Mouse (Mus musculus): ENCODE data around the gene Cdk7.

The Cdk7 gene

GRCm38 (mm10) chr13:100725194-100725593 is 5.5 kb downstream of the Cdk7 start:
- no peak for DNase-seq (ENCODE audit: low spot score)

DNA sequence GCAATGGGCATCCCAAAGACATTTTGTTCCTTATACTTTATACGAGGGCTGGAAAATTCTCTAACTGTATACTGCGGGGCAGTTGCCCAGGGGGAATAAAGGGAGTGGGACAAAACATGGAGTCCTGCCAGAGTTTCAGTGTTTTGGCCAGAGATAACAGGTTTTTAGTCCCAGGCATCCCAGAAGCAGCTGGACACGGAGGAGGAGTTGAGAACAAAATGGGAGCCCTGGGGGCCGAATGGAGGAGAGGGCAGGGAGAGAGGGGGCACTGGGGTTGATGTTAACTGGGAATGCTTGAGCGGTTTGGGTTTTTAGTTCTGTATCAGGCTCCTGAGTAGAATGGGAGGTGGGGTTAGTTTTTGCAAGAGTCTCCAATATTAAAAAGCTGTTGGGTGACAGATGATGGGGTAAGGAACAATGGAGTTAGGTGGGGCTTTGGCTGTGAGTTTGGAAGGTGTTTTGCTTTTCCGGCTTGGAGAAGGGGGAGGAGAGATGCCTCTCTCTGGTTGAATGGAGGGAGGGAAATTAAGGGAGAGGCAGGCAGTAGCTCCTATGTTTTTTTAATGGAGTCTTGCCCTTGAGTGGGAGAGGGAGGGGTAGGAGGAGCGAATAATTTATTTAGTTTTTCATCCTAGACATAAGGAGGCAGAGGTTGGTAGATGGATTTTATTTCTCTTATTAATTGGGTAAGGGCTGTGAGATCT is 6.5 kb downstream of the Cdk7 start:
- no peak for DNase-seq (ENCODE audit: low spot score)

- DNase-seq (ENCODE audit: low spot score), result no peak
Measured at GRCm38 (mm10) chr13:100721656-100722055, 9.1 kb downstream of the Cdk7 start.

GRCm38 (mm10) chr13:100715467-100715866 is 15.3 kb downstream of the Cdk7 start:
- no peak for DNase-seq (ENCODE audit: low spot score)

DNA sequence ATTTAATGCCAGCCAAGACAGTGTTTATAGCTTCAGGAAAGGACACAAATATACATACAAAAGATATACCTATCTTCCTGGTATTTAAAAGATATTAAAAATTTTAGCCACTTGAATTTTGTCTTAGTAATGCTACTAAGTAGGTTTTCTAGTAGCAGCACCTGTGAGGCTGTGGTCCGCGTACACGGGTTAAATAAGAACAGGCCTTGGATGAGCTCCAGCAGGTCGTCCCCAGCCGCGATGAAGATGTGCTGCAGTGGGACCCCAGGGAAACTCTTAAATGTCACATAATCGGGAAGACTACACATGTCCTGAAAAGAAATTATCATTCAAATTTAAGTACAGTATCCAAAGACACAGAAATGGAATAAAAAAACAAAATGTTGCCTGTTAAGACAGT is 24.5 kb downstream of the Cdk7 start:
- no peak for DNase-seq (ENCODE audit: low spot score)

- no peak for DNase-seq (ENCODE audit: low spot score)
Measured at GRCm38 (mm10) chr13:100703468-100703867, 27.3 kb downstream of the Cdk7 start.

DNA sequence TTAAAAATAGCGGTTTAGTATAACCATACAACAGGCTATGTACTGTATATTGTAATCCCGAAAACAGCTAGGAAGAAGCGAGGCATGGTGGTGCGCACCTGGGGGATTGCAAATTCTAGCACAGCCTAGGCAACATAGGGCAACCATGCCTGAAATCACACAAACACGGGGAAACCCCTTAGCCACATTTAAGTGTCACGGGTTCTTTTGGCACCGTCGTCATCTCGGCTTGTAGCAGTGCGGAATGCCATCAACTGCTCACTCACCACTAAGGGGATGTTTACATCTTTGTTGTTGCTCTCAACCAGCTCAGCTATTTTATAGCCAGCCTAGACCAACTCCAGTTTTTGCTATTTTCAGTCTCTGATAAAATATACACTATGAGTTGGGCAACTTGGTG is 31.9 kb downstream of the Cdk7 start:
- no peak for DNase-seq (ENCODE audit: low spot score)

- no peak for DNase-seq (ENCODE audit: low spot score)
Measured at GRCm38 (mm10) chr13:100697541-100697940, 33.2 kb downstream of the Cdk7 start.

GRCm38 (mm10) chr13:100687513-100687912 is 43.2 kb downstream of the Cdk7 start:
- no peak for DNase-seq (ENCODE audit: low spot score)

DNA sequence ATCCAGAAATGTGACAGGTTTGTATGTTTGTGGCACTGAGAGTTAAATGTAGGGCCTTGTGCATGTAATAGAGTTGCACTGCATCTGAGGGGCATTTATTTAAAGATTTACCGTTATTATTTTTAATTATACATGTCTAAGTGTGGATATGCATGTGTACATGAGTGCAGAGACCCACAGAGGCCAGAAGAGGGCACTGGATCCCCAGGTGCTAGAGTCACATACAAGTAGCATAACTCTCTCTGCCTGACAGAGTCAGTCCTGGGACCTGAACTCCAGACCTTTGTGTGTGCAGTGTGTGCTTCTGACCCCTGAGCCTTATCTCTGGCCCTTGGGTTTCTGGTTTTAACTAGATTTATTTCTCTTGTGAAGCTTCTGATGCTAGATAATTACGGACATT is 46.4 kb downstream of the Cdk7 start:
- no peak for DNase-seq (ENCODE audit: low spot score)

DNA sequence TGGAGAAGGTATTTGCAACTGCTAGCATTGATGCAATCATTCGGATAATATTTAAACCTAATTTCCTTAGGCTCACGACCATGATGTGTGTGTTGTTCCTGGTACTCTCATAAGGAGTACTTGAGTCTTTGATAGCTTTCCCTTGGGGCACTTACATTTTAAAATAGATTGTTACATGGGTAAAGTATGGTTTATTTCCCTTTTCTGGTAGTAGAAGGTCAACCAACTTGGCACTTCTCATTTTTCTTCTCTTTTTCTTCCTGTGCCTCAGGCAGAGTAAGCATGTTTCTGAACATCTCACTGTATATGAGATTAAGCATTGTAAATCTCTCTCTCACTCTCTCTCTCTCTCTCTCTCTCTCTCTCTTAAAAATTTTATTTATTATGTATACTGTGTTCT is 47.9 kb downstream of the Cdk7 start:
- no peak for DNase-seq (ENCODE audit: low spot score)

- DNase-seq (ENCODE audit: low spot score), result no peak
Measured at GRCm38 (mm10) chr13:100681615-100682014, 49.1 kb downstream of the Cdk7 start.

DNA sequence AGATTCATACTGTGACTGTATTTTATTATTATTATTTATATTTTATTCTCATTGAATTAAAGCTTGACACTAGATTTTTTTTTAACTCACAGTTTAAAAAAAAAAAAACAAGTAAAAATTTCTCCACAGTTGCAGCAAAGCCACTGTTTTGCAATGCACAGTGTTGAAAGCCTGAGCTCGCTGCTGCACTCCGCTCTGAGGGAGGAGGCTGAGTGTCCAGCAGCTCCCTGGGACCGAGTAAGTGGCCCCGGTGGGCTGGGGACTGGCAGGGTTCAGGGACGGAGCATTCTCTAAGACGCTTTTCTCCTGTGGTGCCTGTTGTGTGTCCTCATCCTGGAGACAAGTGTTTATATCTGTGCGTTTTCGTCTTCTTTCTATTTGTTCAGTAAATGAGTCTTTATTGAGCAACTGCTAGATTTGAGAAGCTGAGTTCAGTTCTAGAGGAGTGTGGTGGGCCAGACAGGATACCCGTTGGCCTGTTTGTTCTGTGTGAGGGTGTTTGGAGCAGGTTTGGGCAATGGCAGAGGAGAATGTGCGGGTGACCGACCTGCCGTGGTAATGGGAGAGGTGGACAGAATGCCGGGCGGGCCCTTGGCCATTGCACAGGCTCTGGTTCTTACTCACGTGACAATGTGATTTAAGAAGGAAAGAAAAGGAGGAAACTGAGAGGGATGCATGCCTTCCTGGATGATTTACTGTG is 54.7 kb downstream of the Cdk7 start:
- DNase-seq (ENCODE audit: low spot score), result no peak

DNA sequence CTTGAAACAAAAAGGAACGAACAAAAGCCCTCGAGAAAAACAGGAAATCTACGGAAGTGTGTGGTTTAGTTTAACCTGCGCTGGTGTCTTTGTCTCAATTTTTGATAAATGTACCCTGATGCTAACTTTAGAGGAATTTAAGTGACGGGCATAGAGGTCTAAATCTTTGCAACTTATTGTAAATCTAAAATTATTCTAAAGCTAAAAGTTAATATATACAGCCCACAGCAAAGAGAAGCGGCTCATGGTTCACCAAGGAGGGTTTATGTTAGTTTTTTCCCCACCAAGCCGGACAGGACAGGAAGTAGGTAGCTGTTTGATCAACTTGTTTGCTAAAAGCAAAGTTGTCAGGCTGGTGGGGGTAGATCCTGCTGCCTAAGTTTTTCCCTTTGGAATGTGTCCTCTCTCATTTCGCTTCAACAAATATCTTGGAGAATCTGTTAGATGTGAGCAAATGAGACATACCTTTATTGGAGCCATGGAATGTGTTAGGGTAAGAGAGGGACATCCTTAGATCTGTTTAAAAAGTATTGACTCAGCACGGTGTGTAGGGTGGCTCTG is 60.5 kb downstream of the Cdk7 start:
- no peak for DNase-seq (ENCODE audit: low spot score)

DNA sequence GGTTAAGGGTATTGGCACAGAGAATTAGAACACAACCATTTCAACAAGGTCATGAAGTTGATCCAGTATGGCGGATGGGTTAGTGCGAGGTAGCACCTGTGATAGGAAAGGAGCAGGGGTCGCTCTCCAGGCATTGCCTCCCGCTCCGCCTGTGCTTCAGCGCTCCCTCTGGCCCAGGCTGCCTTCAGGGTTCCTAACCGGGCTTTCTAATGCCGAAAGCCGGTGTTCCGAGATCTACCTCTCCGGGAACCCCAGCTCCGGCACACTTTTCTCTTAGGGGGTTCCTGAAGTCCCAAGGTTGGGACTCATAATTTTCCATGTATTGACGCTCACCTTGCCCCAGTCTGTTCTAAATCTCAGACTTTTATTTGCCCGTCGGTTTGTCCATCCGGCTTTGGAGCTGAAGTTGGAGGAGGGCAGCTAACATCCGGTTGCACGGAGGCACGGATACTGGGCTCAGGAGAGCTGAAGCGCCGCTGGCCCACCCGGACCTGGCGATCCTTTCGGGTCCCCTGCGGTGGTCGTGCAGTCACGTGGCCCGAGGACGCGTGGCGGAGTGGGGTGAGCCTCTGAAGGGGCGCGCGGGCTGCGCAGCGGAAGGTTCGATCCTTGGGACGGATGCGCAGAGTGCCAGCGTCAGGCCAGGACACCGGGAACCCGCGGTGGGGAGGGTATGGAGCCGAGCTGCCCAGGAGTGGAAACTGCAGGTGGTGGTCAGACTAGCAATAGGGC is 61.3 kb downstream of the Cdk7 start, which contains the start of gene Ccdc125:
Gene Ccdc125, plus strand, starts transcription at position 427 of the 732 bp plus-strand sequence.
- DNase-seq (ENCODE audit: low spot score), result peak; percentile 28

- peak; percentile 48 for DNase-seq (ENCODE audit: low spot score)
Measured at GRCm38 (mm10) chr13:100659864-100660456, 70.8 kb downstream of the Cdk7 start.

DNA sequence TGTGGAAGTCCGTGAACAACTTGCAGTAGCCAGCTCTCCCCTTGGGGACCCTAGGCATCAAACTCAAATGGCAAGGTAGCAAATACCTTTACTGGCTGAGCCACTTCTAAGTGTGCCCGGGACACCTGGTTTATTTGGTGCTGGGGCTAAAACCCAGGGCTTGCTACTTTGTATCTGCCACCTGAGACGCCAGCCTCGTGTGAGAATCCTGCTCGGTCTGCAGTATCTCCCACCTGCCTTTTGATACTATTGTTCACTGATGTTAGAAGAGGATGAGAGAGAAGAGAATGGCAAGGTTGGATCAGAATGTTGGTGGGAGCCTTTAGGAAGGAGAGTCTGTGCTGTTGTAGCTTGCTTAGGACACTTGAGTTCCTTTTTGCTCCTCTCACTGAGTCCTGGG is 72.6 kb downstream of the Cdk7 start:
- no peak for DNase-seq (ENCODE audit: low spot score)
